Mouse (Mus musculus) kidney, embryonic 16.5 days (tissue): ENCODE measurements around the gene Myo7a. TPM values are rescaled to one million over a fixed set of nuclear protein-coding genes. Genes with fewer than 3 reads are reported as not detected.

Experiments
- ATAC-seq: fragments of 200-750 bp; cut with Nextera tagmentation; 2 replicates; pipeline ENCODE4 v1.8.0; 2017; ENCODE audit warnings: moderate TSS enrichment; ENCODE audit not compliant: low FRiP score, low TSS enrichment
- H3K27ac ChIP-seq: fragments of 300-500 bp; sonication (generic); 2 replicates; pipeline ENCODE4 v1.5.1; 2014; ENCODE audit warnings: low read length
- H3K27me3 ChIP-seq: fragments of 300-500 bp; sonication (generic); 2 replicates; pipeline ENCODE4 v1.6.1; 2014; ENCODE audit warnings: low read length, control low read depth, mixed read lengths; ENCODE audit not compliant: insufficient read depth
- H3K36me3 ChIP-seq: fragments of 300-500 bp; sonication (generic); 2 replicates; pipeline ENCODE4 v1.6.1; 2014; ENCODE audit warnings: low read length, control low read depth, mixed read lengths; ENCODE audit not compliant: insufficient read depth
- H3K4me1 ChIP-seq: fragments of 300-500 bp; sonication (generic); 2 replicates; pipeline ENCODE4 v1.6.1; 2014; ENCODE audit warnings: low read length, control low read depth, mixed read lengths; ENCODE audit not compliant: insufficient read depth
- H3K4me2 ChIP-seq: fragments of 300-500 bp; sonication (generic); replicated peaks from 2 replicates; pipeline ENCODE4 v1.6.1; 2014; ENCODE audit warnings: low read depth, low read length
- H3K4me3 ChIP-seq: fragments of 300-500 bp; sonication (generic); 2 replicates; pipeline ENCODE4 v1.5.1; 2014; ENCODE audit warnings: mild to moderate bottlenecking, low read length
- H3K9ac ChIP-seq: fragments of 300-500 bp; sonication (generic); replicated peaks from 2 replicates; pipeline ENCODE4 v1.6.1; 2014; ENCODE audit warnings: low read length
- H3K9me3 ChIP-seq: fragments of 300-500 bp; sonication (generic); 2 replicates; pipeline ENCODE4 v1.6.1; 2016; ENCODE audit warnings: low read length, control low read depth
- WGBS: fragments of 180-500 bp; shearing (Covaris S2); extraction: QIAGEN DNeasy Blood & Tissue Kit; methylation state at CpG from one replicate; pipeline ENCODE4 v1.1.7; 2014; 5-methylcytosine and 5-hydroxymethylcytosine counted together
- polyA plus RNA-seq: library from polyadenylated mRNA; unstranded; fragments of >200 nt; fragmentation: Nextera tagmentation; extraction: Ambion mirVana; gene quantifications from 2 replicates; pipeline ENCODE4 v1.2.1, GENCODE M21; 2015

Gene Myo7a
- polyA plus RNA-seq, 1 experiment from 2014 or later, result 15.2 TPM

DNA sequence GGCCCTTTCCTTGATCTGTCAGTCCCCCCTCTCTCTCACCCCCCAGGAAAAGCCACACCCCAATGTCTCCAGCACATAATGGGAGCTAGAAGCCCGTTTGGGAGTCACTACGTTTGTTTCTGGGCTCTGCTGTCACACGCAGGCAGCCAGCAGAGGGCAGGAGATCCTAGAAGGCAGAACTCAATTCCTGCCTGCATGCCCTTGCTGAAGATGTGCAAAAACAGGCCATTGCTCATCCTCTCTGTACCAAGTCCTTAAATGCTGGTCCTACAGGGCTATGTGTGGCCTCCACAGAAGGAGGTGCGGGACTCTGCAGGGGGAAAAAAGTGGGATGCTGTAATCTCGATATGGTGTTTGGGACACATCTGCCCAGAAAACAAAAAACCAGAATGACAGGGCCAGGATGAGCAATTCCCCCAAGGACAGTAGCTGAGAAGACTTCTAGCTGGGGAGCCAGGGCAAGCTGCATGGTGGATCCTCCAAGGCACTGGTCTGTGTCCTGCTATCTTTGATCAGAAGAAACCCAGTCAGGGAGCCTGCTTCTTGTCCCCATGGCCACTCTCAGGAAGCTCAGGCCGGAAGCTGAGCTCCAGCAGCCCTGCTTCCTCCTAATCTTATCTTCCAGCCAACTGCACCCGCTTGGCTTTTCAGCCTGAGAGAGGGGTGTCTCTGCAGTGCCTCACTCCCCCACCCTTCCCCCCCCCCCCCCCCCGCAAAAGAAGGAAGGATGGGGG lies 36.4 kb upstream of the Myo7a start:
- no peaks in the 10 kb centered on the region for H3K27me3 ChIP-seq
- no peak for ATAC-seq
- no peaks in the 10 kb centered on the region for H3K9me3 ChIP-seq
- no peak overlapping the region for H3K4me3 ChIP-seq
- H3K4me2 ChIP-seq, result no peak overlapping the region
- WGBS, result 33% methylated on average over 7 of the region's 8 CpGs
- peaks cover 45% of the 10 kb centered on the region for H3K4me1 ChIP-seq
- peak overlapping the region; percentile 19; the same call in 1 of the 2 replicates for H3K27ac ChIP-seq
- no peaks in the 10 kb centered on the region for H3K36me3 ChIP-seq
- no peak overlapping the region for H3K9ac ChIP-seq

DNA sequence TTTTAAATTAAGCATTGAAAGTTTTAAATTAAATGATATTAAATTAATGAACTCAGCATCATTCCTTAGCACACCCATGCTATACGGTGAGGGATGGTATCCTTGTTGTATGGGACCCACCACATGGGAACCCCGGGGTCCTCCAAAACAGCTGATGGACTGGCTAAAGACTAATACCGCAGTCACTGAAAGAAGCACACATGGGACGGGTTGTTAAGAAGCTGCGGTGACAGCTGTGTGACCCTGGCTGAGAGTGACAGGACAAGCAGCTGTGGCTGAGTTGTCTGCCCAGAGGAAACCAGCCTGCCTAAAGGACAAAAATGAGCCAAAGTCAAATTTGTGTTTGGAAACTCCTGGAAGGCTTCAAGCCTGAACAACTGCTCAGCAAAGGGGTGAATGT lies 34.6 kb upstream of the Myo7a start:
- H3K36me3 ChIP-seq, result no peaks in the 10 kb centered on the region
- no peak overlapping the region for H3K9ac ChIP-seq
- peaks cover 42% of the 10 kb centered on the region for H3K4me1 ChIP-seq
- no peak overlapping the region for H3K27ac ChIP-seq
- WGBS, result 74% methylated on average over 5 of the region's 5 CpGs
- H3K9me3 ChIP-seq, result no peaks in the 10 kb centered on the region
- no peak overlapping the region for H3K4me2 ChIP-seq
- no peak overlapping the region for H3K4me3 ChIP-seq
- no peak for ATAC-seq
- no peaks in the 10 kb centered on the region for H3K27me3 ChIP-seq

DNA sequence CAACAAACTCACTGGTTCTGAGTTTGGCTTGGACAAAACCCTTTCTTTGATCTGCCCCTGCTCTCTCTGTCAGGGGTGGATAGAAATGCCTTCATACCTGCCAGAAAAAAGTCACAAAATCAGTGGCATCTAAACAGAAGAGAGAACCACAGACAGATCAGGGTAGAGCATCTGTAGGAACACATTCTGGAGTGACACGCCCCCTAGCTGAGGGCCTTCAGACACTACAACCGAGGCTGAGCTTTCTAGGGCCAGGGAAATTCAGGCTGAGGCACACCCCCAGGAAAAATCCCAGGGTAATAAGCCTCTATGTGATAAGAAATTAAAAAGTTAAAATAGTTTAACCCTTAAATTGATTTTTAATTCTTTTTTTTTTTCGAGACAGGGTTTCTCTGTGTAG lies 34.0 kb upstream of the Myo7a start:
- Histone ChIP-seq H3K4me2 (no peak overlapping the region), H3K9ac (no peak overlapping the region), H3K4me3 (no peak overlapping the region), H3K4me1 (peaks cover 39% of the 10 kb centered on the region), H3K9me3 (no peaks in the 10 kb centered on the region), H3K36me3 (no peaks in the 10 kb centered on the region), H3K27ac (no peak overlapping the region), H3K27me3 (no peaks in the 10 kb centered on the region)
- no peak for ATAC-seq
- WGBS, result 50% methylated on average over 3 of the region's 3 CpGs

DNA sequence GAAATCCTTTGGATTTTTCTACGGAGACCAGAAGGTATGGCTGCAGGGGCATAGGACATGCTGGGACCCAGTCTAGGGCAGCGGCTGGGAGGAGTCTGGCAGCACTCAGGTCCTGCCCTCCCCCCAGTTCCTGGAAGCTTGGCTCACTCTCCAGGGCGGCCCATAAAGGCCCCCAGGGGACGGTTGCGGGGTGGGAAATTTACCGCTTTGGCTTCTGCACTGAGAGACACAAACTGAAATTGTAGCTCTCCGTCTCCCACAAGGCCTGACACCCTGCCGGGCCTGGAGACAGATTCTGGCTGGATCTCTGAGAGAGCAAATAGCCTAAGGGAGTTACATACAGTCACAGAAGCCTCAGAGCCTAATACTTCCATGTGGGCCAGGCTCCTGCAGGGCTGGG lies 33.1 kb upstream of the Myo7a start:
- WGBS, result 32% methylated on average over 8 of the region's 8 CpGs
- no peak for ATAC-seq

DNA sequence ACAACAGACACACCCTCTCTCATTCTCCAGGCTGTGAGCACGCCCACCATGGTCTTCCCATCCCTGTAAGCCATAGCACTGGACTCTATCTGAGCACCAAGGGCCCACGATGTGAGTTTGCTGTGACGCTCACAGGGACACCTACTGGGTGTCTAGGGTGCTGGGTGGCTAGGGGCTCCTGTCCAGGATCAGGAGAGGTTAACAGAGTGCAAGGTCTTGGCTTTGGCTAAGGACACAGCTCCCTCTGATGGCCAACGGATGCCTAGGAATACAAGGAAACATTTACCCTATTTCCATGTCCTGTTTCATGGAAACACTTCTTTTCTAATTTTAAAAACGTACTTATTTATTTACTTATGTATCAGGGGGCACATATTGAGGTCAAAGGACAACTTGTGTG lies 31.2 kb upstream of the Myo7a start:
- peaks cover 42% of the 10 kb centered on the region for H3K4me1 ChIP-seq

More for the DNA sequence above, 33.1 kb upstream of the Myo7a start:
- H3K9me3 ChIP-seq, result no peaks in the 10 kb centered on the region
- H3K36me3 ChIP-seq, result no peaks in the 10 kb centered on the region
- no peak overlapping the region for H3K27ac ChIP-seq
- no peak overlapping the region for H3K4me2 ChIP-seq
- H3K4me3 ChIP-seq, result no peak overlapping the region
- H3K9ac ChIP-seq, result 0 out of 2 replicates have a peak overlapping the region, but pooled peaks have one; percentile 5
- H3K4me1 ChIP-seq, result peaks cover 45% of the 10 kb centered on the region
- H3K27me3 ChIP-seq, result no peaks in the 10 kb centered on the region

DNA sequence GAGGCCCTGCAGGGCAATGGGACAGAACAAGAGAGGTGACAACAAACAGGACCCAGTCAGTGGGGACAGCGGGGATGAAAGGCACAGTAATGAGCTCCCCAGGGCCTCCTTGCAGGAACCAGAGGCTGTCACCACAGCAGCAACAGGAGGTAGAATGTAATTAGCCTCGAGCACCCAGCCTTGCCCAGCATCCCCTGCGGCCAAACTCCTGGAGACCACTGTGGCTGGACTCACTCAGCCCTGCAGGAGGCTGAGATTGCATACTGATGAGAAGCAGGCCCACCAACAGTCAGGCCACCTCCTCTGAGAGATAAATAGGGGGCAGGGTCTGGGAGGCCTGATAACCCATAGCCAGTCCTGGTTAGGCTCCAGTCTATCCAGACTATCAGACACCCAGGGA lies 30.5 kb upstream of the Myo7a start:
- peak overlapping the region; percentile 49; the same call in 1 of the 2 replicates for H3K27ac ChIP-seq
- peaks cover 42% of the 10 kb centered on the region for H3K4me1 ChIP-seq
- no peak overlapping the region for H3K4me3 ChIP-seq
- H3K4me2 ChIP-seq, result no peak overlapping the region
- WGBS, result 15% methylated on average over 3 of the region's 3 CpGs
- peak overlapping the region; percentile 38; the same call in 1 of the 2 replicates for H3K9ac ChIP-seq
- H3K36me3 ChIP-seq, result no peaks in the 10 kb centered on the region
- no peaks in the 10 kb centered on the region for H3K27me3 ChIP-seq
- H3K9me3 ChIP-seq, result no peaks in the 10 kb centered on the region
- ATAC-seq, result peak; percentile 8; the same call in 1 of the 2 replicates

More for the DNA sequence above, 31.2 kb upstream of the Myo7a start:
- no peak overlapping the region for H3K4me2 ChIP-seq
- 59% methylated on average over 5 of the region's 5 CpGs for WGBS
- no peaks in the 10 kb centered on the region for H3K27me3 ChIP-seq
- H3K27ac ChIP-seq, result no peak overlapping the region; the same call in 1 of the 2 replicates
- no peaks in the 10 kb centered on the region for H3K36me3 ChIP-seq
- 0 out of 2 replicates have a peak, but pooled peaks have one; percentile 8 for ATAC-seq
- no peak overlapping the region for H3K4me3 ChIP-seq
- no peaks in the 10 kb centered on the region for H3K9me3 ChIP-seq
- H3K9ac ChIP-seq, result no peak overlapping the region

DNA sequence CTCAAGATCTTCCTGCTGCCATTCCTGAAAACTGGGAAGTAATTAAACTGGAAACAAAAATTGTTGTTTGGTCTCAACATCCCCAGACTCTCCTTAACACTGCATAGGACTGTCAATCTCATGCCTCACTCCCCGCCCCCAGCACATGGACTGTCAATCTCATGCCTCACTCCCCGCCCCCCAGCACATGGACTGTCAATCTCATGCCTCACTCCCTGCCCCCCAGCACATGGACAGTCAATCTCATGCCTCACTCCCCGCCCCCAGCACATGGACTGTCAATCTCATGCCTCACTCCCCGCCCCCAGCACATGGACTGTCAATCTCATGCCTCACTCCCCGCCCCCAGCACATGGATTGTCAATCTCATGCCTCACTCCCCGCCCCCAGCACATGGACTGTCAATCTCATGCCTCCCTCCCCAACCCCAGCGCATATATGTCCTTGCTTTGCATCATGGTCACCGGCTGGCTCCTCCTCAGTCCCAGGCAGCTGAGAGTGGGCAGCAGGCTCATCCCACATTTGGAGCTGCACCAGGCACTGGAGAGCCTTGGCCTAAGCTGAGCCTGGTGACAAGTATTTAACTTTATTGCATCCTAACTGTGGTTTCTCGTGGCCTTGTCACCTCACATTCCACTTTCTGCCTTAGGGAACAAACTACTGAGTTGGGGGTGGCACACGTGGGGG lies 29.5 kb upstream of the Myo7a start:
- ATAC-seq, result no peak
- WGBS, result 66% methylated on average over 10 of the region's 10 CpGs
- H3K27ac ChIP-seq, result peak overlapping the region; percentile 49

DNA sequence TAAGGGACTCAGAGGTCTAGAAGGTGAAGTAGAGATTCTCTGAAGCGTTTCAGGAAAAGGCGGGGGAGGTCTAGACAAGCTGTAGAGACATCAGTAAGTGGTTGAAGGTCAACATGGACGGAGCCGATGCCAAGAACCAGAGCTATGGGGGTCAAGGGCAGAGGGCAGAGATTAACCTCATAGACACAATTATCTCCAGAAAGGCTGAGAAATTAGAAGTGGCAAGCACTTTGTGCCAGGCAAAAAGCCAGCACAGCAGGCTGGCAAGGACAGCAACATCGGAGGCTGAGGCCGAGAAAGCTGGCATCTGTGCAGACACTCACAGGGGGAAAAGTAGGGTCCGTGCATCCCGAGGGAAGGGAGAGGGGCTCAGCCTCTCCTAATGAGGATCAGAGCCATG lies 28.4 kb upstream of the Myo7a start:
- Histone ChIP-seq H3K27ac (no peak overlapping the region), H3K9me3 (no peaks in the 10 kb centered on the region), H3K27me3 (no peaks in the 10 kb centered on the region), H3K4me2 (no peak overlapping the region), H3K9ac (no peak overlapping the region), H3K4me3 (no peak overlapping the region), H3K36me3 (no peaks in the 10 kb centered on the region), H3K4me1 (peaks cover 47% of the 10 kb centered on the region)
- ATAC-seq, result no peak
- WGBS, result 46% methylated on average over 8 of the region's 8 CpGs

More for the DNA sequence above, 29.5 kb upstream of the Myo7a start:
- Histone ChIP-seq H3K9me3 (no peaks in the 10 kb centered on the region), H3K27me3 (no peaks in the 10 kb centered on the region), H3K9ac (no peak overlapping the region; the same call in 1 of the 2 replicates), H3K4me3 (no peak overlapping the region), H3K36me3 (no peaks in the 10 kb centered on the region), H3K4me2 (no peak overlapping the region), H3K4me1 (peaks cover 44% of the 10 kb centered on the region)

DNA sequence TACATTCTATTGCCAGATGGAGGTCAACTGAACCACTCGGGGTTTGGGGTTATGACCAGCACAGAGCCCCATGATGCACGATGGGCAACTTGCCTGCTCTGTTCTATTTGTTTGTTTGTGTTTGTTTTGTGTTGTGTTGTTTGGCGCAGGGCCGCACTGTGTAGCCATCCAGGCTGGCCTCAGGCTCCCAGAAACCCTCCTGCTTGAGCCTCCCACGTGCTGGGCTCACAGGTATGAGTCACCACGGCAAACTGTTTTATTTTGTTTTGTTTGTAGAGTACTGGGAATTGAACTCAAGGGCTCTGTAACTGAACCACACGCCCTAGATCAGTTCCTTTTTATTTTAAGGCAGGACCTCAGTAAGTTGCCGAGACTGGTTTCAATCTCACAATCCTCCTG lies 27.1 kb upstream of the Myo7a start:
- Histone ChIP-seq H3K27me3 (no peaks in the 10 kb centered on the region), H3K36me3 (no peaks in the 10 kb centered on the region), H3K27ac (no peak overlapping the region), H3K9me3 (no peaks in the 10 kb centered on the region), H3K9ac (no peak overlapping the region), H3K4me3 (no peak overlapping the region), H3K4me1 (peaks cover 50% of the 10 kb centered on the region), H3K4me2 (no peak overlapping the region)
- 58% methylated on average over 8 of the region's 8 CpGs for WGBS
- ATAC-seq, result no peak
